Mouse (Mus musculus) neural tube, embryonic 12.5 days (tissue): Measurements from ENCODE around the gene Mctp2. TPM values are rescaled to one million over a fixed set of nuclear protein-coding genes. Genes with fewer than 3 reads are reported as not detected.
A peak's percentile ranks its signal among the peaks of the same experiment; 100 is the strongest.

ENCODE experiments used
- ATAC-seq: fragments of 200-750 bp; cut with Nextera tagmentation; 2 replicates; pipeline ENCODE4 v1.8.0; 2017; ENCODE audit warnings: low read depth, mild to moderate bottlenecking, moderate TSS enrichment, moderate library complexity; ENCODE audit not compliant: low FRiP score
- H3K27ac ChIP-seq: fragments of 300-500 bp; sonication (generic); 2 replicates; pipeline ENCODE4 v1.5.1; 2016
- H3K27me3 ChIP-seq: fragments of 300-500 bp; sonication (generic); replicated peaks from 2 replicates; pipeline ENCODE4 v1.6.1; 2016; ENCODE audit warnings: mild to moderate bottlenecking
- H3K36me3 ChIP-seq: fragments of 300-500 bp; sonication (generic); 2 replicates; pipeline ENCODE4 v1.6.1; 2016; ENCODE audit warnings: mild to moderate bottlenecking
- H3K4me1 ChIP-seq: fragments of 300-500 bp; sonication (generic); 2 replicates; pipeline ENCODE4 v1.6.1; 2016
- H3K4me2 ChIP-seq: fragments of 300-500 bp; sonication (generic); replicated peaks from 2 replicates; pipeline ENCODE4 v1.6.1; 2016; ENCODE audit warnings: mild to moderate bottlenecking
- H3K4me3 ChIP-seq: fragments of 300-500 bp; sonication (generic); 2 replicates; pipeline ENCODE4 v1.5.1; 2016
- H3K9ac ChIP-seq: fragments of 300-500 bp; sonication (generic); 2 replicates; pipeline ENCODE4 v1.6.1; 2016; ENCODE audit warnings: mild to moderate bottlenecking
- H3K9me3 ChIP-seq: fragments of 300-500 bp; sonication (generic); 2 replicates; pipeline ENCODE4 v1.6.1; 2016; ENCODE audit warnings: mild to moderate bottlenecking
- WGBS: fragments of 180-500 bp; shearing (Covaris S2); methylation state at CpG from one replicate; pipeline ENCODE4 v1.1.7; 2016; 5-methylcytosine and 5-hydroxymethylcytosine counted together
- polyA plus RNA-seq: library from polyadenylated mRNA; unstranded; fragments of >200 nt; fragmentation: Nextera tagmentation; extraction: Ambion mirVana; gene quantifications from 2 replicates; pipeline ENCODE4 v1.2.1, GENCODE M21; 2016

Mctp2 gene
- polyA plus RNA-seq, result 0.29 and 0.37 TPM in 2 replicates

GRCm38 (mm10) chr7:72306382-72306841, at the start of gene Mctp2:
TSS of gene Mctp2 (minus strand) at chr7:72306608.
- Histone ChIP-seq H3K9ac (peak within 1 kb of the TSS; percentile 49; the same call in 1 of the 2 replicates), H3K27ac (no peak within 1 kb of the TSS), H3K4me2 (peak within 1 kb of the TSS; percentile 96), H3K4me3 (peak within 1 kb of the TSS; percentile 48), H3K36me3 (no peaks in the 10 kb centered on the region), H3K4me1 (peaks cover 10% of the 10 kb centered on the region), H3K27me3 (peaks cover 13% of the 10 kb centered on the region), H3K9me3 (no peaks in the 10 kb centered on the region)
- under 1% methylated on average over 28 of the region's 28 CpGs for WGBS
- peak; percentile 70 for ATAC-seq

- ATAC-seq, result no peak
- Histone ChIP-seq H3K4me3 (no peak overlapping the region), H3K9ac (no peak overlapping the region), H3K36me3 (no peaks in the 10 kb centered on the region), H3K4me1 (no peaks in the 10 kb centered on the region), H3K4me2 (no peak overlapping the region), H3K27ac (no peak overlapping the region), H3K27me3 (no peaks in the 10 kb centered on the region), H3K9me3 (no peaks in the 10 kb centered on the region)
These were observed 39.5 kb upstream of the Mctp2 start for GRCm38 (mm10) chr7:72345901-72346300.

GRCm38 (mm10) chr7:72343751-72344150, 37.3 kb upstream of the Mctp2 start:
- H3K27me3 ChIP-seq, result no peaks in the 10 kb centered on the region
- H3K9me3 ChIP-seq, result no peaks in the 10 kb centered on the region
- no peak overlapping the region for H3K9ac ChIP-seq
- 85% methylated on average over 2 of the region's 2 CpGs for WGBS
- H3K36me3 ChIP-seq, result no peaks in the 10 kb centered on the region
- ATAC-seq, result no peak
- no peaks in the 10 kb centered on the region for H3K4me1 ChIP-seq
- H3K4me2 ChIP-seq, result no peak overlapping the region
- no peak overlapping the region for H3K27ac ChIP-seq
- no peak overlapping the region for H3K4me3 ChIP-seq

- H3K9me3 ChIP-seq, result no peaks in the 10 kb centered on the region
- 69% methylated on average over 2 of the region's 2 CpGs for WGBS
- H3K4me2 ChIP-seq, result no peak overlapping the region
- no peak overlapping the region for H3K4me3 ChIP-seq
- H3K4me1 ChIP-seq, result no peaks in the 10 kb centered on the region
- H3K27me3 ChIP-seq, result no peaks in the 10 kb centered on the region
- no peak overlapping the region for H3K27ac ChIP-seq
- no peaks in the 10 kb centered on the region for H3K36me3 ChIP-seq
- ATAC-seq, result no peak
- H3K9ac ChIP-seq, result no peak overlapping the region
These were observed 36.4 kb upstream of the Mctp2 start for GRCm38 (mm10) chr7:72342822-72343221.

- H3K4me3 ChIP-seq, result no peak overlapping the region
- H3K9ac ChIP-seq, result no peak overlapping the region
- no peak for ATAC-seq
- WGBS, result 77% methylated on average over 5 of the region's 5 CpGs
- no peaks in the 10 kb centered on the region for H3K36me3 ChIP-seq
- no peak overlapping the region for H3K4me2 ChIP-seq
- no peaks in the 10 kb centered on the region for H3K9me3 ChIP-seq
- H3K4me1 ChIP-seq, result no peaks in the 10 kb centered on the region
- no peaks in the 10 kb centered on the region for H3K27me3 ChIP-seq
- no peak overlapping the region for H3K27ac ChIP-seq
These were observed 19.6 kb upstream of the Mctp2 start for GRCm38 (mm10) chr7:72325961-72326360.

GRCm38 (mm10) chr7:72320906-72321305, 14.5 kb upstream of the Mctp2 start:
- WGBS, result 85% methylated on average over 4 of the region's 4 CpGs
- Histone ChIP-seq H3K27ac (no peak overlapping the region), H3K9ac (no peak overlapping the region), H3K4me2 (no peak overlapping the region), H3K4me3 (no peak overlapping the region), H3K4me1 (no peaks in the 10 kb centered on the region), H3K27me3 (no peaks in the 10 kb centered on the region), H3K36me3 (no peaks in the 10 kb centered on the region), H3K9me3 (no peaks in the 10 kb centered on the region)
- no peak for ATAC-seq

- no peak overlapping the region for H3K9ac ChIP-seq
- H3K9me3 ChIP-seq, result no peaks in the 10 kb centered on the region
- no peak overlapping the region for H3K4me2 ChIP-seq
- no peaks in the 10 kb centered on the region for H3K36me3 ChIP-seq
- WGBS, result 85% methylated on average over 4 of the region's 4 CpGs
- no peak for ATAC-seq
- no peak overlapping the region for H3K27ac ChIP-seq
- no peak overlapping the region for H3K4me3 ChIP-seq
- H3K4me1 ChIP-seq, result no peaks in the 10 kb centered on the region
- H3K27me3 ChIP-seq, result no peaks in the 10 kb centered on the region
These were observed 14.0 kb upstream of the Mctp2 start for GRCm38 (mm10) chr7:72320441-72320840.

- Histone ChIP-seq H3K27me3 (no peaks in the 10 kb centered on the region), H3K27ac (no peak overlapping the region), H3K4me2 (no peak overlapping the region), H3K9ac (no peak overlapping the region), H3K4me1 (no peaks in the 10 kb centered on the region), H3K4me3 (no peak overlapping the region), H3K9me3 (no peaks in the 10 kb centered on the region), H3K36me3 (no peaks in the 10 kb centered on the region)
- 82% methylated on average over 9 of the region's 9 CpGs for WGBS
- ATAC-seq, result no peak
These were observed 8.1 kb upstream of the Mctp2 start for GRCm38 (mm10) chr7:72314395-72315060.

GRCm38 (mm10) chr7:72313908-72314307, 7.5 kb upstream of the Mctp2 start:
- WGBS, result 67% methylated on average over 3 of the region's 3 CpGs
- Histone ChIP-seq H3K4me3 (no peak overlapping the region), H3K36me3 (no peaks in the 10 kb centered on the region), H3K27me3 (no peaks in the 10 kb centered on the region), H3K9me3 (no peaks in the 10 kb centered on the region), H3K27ac (no peak overlapping the region), H3K4me2 (no peak overlapping the region), H3K9ac (no peak overlapping the region), H3K4me1 (no peaks in the 10 kb centered on the region)
- ATAC-seq, result no peak

GRCm38 (mm10) chr7:72311582-72311981, 5.2 kb upstream of the Mctp2 start:
- H3K4me2 ChIP-seq, result no peak overlapping the region
- WGBS, result 62% methylated on average over 8 of the region's 8 CpGs
- no peak for ATAC-seq
- H3K36me3 ChIP-seq, result no peaks in the 10 kb centered on the region
- H3K4me1 ChIP-seq, result peaks cover under 1% of the 10 kb centered on the region; the same call in 1 of the 2 replicates
- H3K9me3 ChIP-seq, result no peaks in the 10 kb centered on the region
- H3K4me3 ChIP-seq, result no peak overlapping the region
- H3K9ac ChIP-seq, result no peak overlapping the region
- no peak overlapping the region for H3K27ac ChIP-seq
- 0 out of 2 replicates have a peak, but pooled peaks cover 3% of the 10 kb centered on the region for H3K27me3 ChIP-seq

GRCm38 (mm10) chr7:72308078-72308477, 1.7 kb upstream of the Mctp2 start:
- no peak for ATAC-seq
- Histone ChIP-seq H3K4me1 (peaks cover 10% of the 10 kb centered on the region), H3K27me3 (peaks cover 13% of the 10 kb centered on the region), H3K9me3 (no peaks in the 10 kb centered on the region), H3K9ac (no peak overlapping the region), H3K36me3 (no peaks in the 10 kb centered on the region), H3K4me3 (no peak overlapping the region), H3K4me2 (no peak overlapping the region), H3K27ac (no peak overlapping the region)
- 75% methylated on average over 5 of the region's 5 CpGs for WGBS

- ATAC-seq, result no peak
- peak overlapping the region; percentile 96 for H3K4me2 ChIP-seq
- H3K9ac ChIP-seq, result no peak overlapping the region; the same call in 1 of the 2 replicates
- no peak overlapping the region for H3K27ac ChIP-seq
- H3K36me3 ChIP-seq, result no peaks in the 10 kb centered on the region
- H3K4me1 ChIP-seq, result peaks cover 10% of the 10 kb centered on the region
- peaks cover 13% of the 10 kb centered on the region for H3K27me3 ChIP-seq
- 14% methylated on average over 7 of the region's 7 CpGs for WGBS
- H3K4me3 ChIP-seq, result peak overlapping the region; percentile 48
- no peaks in the 10 kb centered on the region for H3K9me3 ChIP-seq
These were observed 439 bp upstream of the Mctp2 start for GRCm38 (mm10) chr7:72306847-72307246.

GRCm38 (mm10) chr7:72305971-72306370, 437 bp downstream of the Mctp2 start:
- peaks cover 10% of the 10 kb centered on the region for H3K4me1 ChIP-seq
- H3K9me3 ChIP-seq, result no peaks in the 10 kb centered on the region
- no peak for ATAC-seq
- peak overlapping the region; percentile 48 for H3K4me3 ChIP-seq
- H3K36me3 ChIP-seq, result no peaks in the 10 kb centered on the region
- H3K4me2 ChIP-seq, result peak overlapping the region; percentile 96
- 0 out of 2 replicates have a peak overlapping the region, but pooled peaks have one; percentile 49 for H3K9ac ChIP-seq
- 2% methylated on average over 14 of the region's 14 CpGs for WGBS
- no peak overlapping the region for H3K27ac ChIP-seq
- peaks cover 13% of the 10 kb centered on the region for H3K27me3 ChIP-seq
